Mouse (Mus musculus) midbrain, postnatal 0 days (tissue): ENCODE data around the gene Brinp2. TPM values are rescaled to one million over a fixed set of nuclear protein-coding genes. Genes with fewer than 3 reads are reported as not detected.

ENCODE experiments used
- ATAC-seq: fragments of 200-750 bp; cut with Nextera tagmentation; 2 replicates; pipeline ENCODE4 v1.8.0; 2017; ENCODE audit warnings: moderate number of reproducible peaks, mild to moderate bottlenecking, moderate TSS enrichment, moderate library complexity; ENCODE audit not compliant: low FRiP score
- DNase-seq: peaks from one replicate; pipeline ENCODE4 v3.0.0-alpha.2; 2015; ENCODE audit warnings: low spot score
- H3K27ac ChIP-seq: fragments of 300-500 bp; sonication (generic); 2 replicates; pipeline ENCODE4 v1.5.1; 2014; ENCODE audit warnings: low read depth, mild to moderate bottlenecking, low read length, mixed read lengths
- H3K27me3 ChIP-seq: fragments of 300-500 bp; sonication (generic); 2 replicates; pipeline ENCODE4 v1.6.1; 2014; ENCODE audit warnings: low read length, control low read depth, mixed read lengths; ENCODE audit not compliant: insufficient read depth
- H3K36me3 ChIP-seq: fragments of 300-500 bp; sonication (generic); 2 replicates; pipeline ENCODE4 v1.6.1; 2014; ENCODE audit warnings: low read length, control low read depth, mixed read lengths; ENCODE audit not compliant: insufficient read depth
- H3K4me1 ChIP-seq: fragments of 300-500 bp; sonication (generic); 2 replicates; pipeline ENCODE4 v1.6.1; 2014; ENCODE audit warnings: mild to moderate bottlenecking, control low read depth, antibody characterized with exemption, low read length, mixed read lengths; ENCODE audit not compliant: insufficient read depth
- H3K4me2 ChIP-seq: fragments of 300-500 bp; sonication (generic); 2 replicates; pipeline ENCODE4 v1.6.1; 2014; ENCODE audit warnings: low read depth, mild to moderate bottlenecking, low read length, mixed read lengths; ENCODE audit not compliant: poor library complexity, severe bottlenecking
- H3K4me3 ChIP-seq: fragments of 300-500 bp; sonication (generic); 2 replicates; pipeline ENCODE4 v1.5.1; 2014; ENCODE audit warnings: low read depth, mild to moderate bottlenecking, low read length, moderate library complexity
- H3K9ac ChIP-seq: fragments of 300-500 bp; sonication (generic); replicated peaks from 2 replicates; pipeline ENCODE4 v1.6.1; 2014; ENCODE audit warnings: mild to moderate bottlenecking, low read length, moderate library complexity, mixed read lengths; ENCODE audit not compliant: poor library complexity, severe bottlenecking
- H3K9me3 ChIP-seq: fragments of 300-500 bp; sonication (generic); 2 replicates; pipeline ENCODE4 v1.6.1; 2016; ENCODE audit warnings: low read length, control low read depth
- CTCF ChIP-seq: IDR thresholded peaks from 2 replicates; pipeline ENCODE4 v1.5.1; 2016; ENCODE audit warnings: antibody characterized with exemption, mild to moderate bottlenecking
- WGBS: fragments of 180-500 bp; shearing (Covaris S2); extraction: QIAGEN DNeasy Blood & Tissue Kit; methylation state at CpG from one replicate; pipeline ENCODE4 v1.1.7; 2014; 5-methylcytosine and 5-hydroxymethylcytosine counted together
- polyA plus RNA-seq: library from polyadenylated mRNA; unstranded; fragments of >200 nt; fragmentation: Nextera tagmentation; extraction: Ambion mirVana; gene quantifications from 2 replicates; pipeline ENCODE4 v1.2.1, GENCODE M21; 2015
- total RNA-seq: library from RNA; depleted of rRNA; stranded (reverse); fragments of >200 nt; gene quantifications from 2 replicates; pipeline ENCODE4 v1.2.3, GENCODE M21; 2014

Gene Brinp2
- total and polyA plus RNA-seq, 2 experiments from 2014 or later, result 41.0 to 67.0 TPM

DNA sequence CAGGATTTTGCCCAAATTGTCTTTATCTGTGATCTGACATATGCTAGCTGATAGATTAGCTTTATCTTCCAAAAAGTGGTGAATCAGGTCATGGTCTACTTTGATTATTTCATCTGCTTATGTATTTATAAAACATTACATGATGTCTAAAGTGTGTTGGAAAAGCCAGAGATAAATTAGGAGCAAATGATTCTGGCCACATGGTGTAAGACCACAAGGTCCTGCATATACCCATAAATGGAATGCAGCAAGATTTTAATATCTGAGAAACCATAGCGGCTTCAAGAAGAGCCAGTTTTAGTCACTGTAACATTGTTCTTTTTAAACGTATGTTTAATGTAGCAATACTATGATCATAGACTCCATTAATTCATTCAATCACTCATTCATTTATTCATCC, 29.2 kb upstream of the Brinp2 start:
- no peak for TF ChIP-seq CTCF
- Histone ChIP-seq H3K4me1 (0 out of 2 replicates have a peak, but pooled peaks cover 2% of the 10 kb centered on the region), H3K27me3 (no peaks in the 10 kb centered on the region), H3K36me3 (peaks cover 12% of the 10 kb centered on the region; the same call in 1 of the 2 replicates), H3K27ac (no peak overlapping the region), H3K4me2 (no peak overlapping the region), H3K9me3 (no peaks in the 10 kb centered on the region), H3K9ac (no peak overlapping the region), H3K4me3 (no peak overlapping the region)
- DNase-seq (no peak), ATAC-seq (no peak)
- 98% methylated on average over 2 of the region's 2 CpGs for WGBS

DNA sequence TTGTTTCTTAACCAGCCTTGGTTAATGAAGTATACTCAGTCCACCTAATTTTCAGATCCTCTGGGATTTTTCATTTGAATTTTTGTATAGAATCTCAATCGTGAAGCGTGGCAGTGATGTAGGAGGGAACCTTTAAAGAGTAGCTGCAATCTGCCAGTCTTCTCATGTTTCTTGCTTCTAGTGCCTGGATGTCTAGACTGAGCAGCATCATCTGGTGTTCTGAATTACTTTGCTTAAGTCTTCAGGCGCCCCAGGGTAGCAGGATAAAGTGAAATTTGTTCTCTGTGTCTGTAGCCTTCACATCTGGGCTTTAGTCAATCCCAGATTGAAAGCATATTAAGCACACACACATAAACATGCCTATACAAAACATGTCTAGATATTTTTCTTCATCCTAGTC, 27.1 kb upstream of the Brinp2 start:
- 86% methylated on average over 3 of the region's 3 CpGs for WGBS
- no peak overlapping the region for H3K4me3 ChIP-seq
- H3K4me2 ChIP-seq, result no peak overlapping the region
- no peak overlapping the region for H3K9ac ChIP-seq
- H3K36me3 ChIP-seq, result peaks cover 12% of the 10 kb centered on the region; the same call in 1 of the 2 replicates
- DNase-seq, result no peak
- no peaks in the 10 kb centered on the region for H3K9me3 ChIP-seq
- no peak for ATAC-seq
- H3K27me3 ChIP-seq, result no peaks in the 10 kb centered on the region
- H3K27ac ChIP-seq, result no peak overlapping the region
- TF ChIP-seq CTCF, result no peak
- no peaks in the 10 kb centered on the region for H3K4me1 ChIP-seq

DNA sequence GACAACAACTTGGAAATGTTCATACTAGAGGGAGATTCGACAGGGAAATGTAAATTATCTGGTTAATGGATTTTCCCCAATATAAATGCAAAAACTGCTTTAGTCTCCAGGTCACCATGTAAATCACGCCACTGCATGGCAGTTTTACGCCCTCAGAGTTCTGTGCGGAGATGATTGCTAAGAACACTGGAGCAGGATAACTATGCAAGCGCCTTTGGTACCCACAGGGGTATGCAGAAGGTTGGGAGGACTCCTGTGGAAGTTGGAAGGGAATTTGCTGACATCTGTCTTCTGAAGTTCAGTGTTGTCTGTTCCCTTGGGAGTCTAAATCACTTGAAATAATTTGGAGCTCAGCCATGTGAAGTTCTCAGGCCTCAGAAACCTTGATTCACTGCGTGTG, 26.2 kb upstream of the Brinp2 start:
- no peaks in the 10 kb centered on the region for H3K9me3 ChIP-seq
- WGBS, result 75% methylated on average over 6 of the region's 6 CpGs
- ATAC-seq, result no peak

DNA sequence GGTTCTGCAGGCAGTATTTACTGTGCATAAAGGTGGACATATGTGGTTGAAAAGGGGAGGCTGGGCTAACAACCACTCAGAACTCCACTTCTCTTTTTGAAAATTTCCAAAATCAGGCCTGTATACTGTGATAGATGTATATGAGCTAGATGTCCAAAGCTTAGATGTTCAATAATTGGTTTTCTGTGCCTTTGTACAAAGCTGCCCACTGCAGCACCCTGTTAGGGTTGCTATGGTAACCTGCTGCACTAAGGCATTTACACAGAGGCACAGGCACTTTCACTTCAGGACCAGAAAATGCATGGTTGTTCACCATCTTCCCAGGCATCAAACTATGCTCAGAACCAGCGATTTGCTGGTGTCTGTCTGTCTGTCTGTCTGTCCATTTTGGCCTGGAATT, 8.3 kb upstream of the Brinp2 start:
- no peaks in the 10 kb centered on the region for H3K9me3 ChIP-seq
- H3K4me3 ChIP-seq, result peak overlapping the region; percentile 57
- 20% methylated on average over 1 of the region's 1 CpGs for WGBS
- TF ChIP-seq CTCF, result no peak
- DNase-seq (peak; percentile 79), ATAC-seq (peak; percentile 42; the same call in 1 of the 2 replicates)
- peaks cover 7% of the 10 kb centered on the region for H3K4me1 ChIP-seq
- no peaks in the 10 kb centered on the region for H3K27me3 ChIP-seq
- peak overlapping the region; percentile 2; the same call in 1 of the 2 replicates for H3K9ac ChIP-seq
- H3K36me3 ChIP-seq, result no peaks in the 10 kb centered on the region
- peak overlapping the region; percentile 13; the same call in 1 of the 2 replicates for H3K27ac ChIP-seq
- peak overlapping the region; percentile 74 for H3K4me2 ChIP-seq

More for the DNA sequence above, 26.2 kb upstream of the Brinp2 start:
- Histone ChIP-seq H3K4me3 (no peak overlapping the region), H3K4me1 (no peaks in the 10 kb centered on the region), H3K36me3 (peaks cover 9% of the 10 kb centered on the region; the same call in 1 of the 2 replicates), H3K27me3 (no peaks in the 10 kb centered on the region), H3K9ac (no peak overlapping the region), H3K4me2 (no peak overlapping the region), H3K27ac (no peak overlapping the region)
- TF ChIP-seq CTCF, result no peak
- peak; percentile 44 for DNase-seq

DNA sequence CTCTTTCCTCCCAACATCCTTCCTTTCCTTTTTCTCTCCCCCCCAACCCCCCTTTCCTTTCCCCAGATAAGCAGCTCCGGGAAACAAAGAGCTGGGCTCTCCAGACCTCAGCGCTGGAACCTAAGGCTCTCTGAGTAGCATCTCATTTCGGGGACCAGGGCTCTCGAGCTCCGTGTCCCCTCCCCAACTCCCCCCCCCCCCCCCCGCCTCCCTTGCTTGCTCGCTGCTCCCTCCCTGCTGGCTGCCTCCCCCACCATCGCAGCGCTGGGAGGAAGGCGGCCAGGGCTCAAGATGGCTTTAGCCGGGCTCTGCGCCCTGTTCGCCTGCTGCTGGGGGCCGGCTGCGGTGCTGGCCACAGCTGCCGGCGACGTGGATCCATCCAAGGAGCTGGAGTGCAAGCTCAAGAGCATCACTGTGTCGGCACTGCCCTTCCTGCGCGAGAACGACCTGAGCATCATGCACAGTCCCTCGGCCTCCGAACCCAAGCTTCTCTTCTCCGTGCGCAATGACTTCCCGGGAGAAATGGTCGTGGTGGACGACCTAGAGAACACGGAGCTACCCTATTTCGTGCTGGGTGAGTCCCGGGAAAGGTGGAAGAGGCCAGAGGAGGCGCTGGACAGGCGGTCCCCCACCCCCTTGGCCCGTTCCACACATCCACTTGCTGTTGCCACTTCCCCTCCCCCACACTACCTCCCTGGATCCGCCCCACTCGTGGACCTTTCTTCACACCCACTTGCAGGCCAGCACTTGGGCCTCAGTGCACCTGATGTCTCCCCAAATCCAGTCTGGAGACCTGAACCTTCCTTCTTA, 6.4 kb upstream of the Brinp2 start:
- peak overlapping the region; percentile 57 for H3K4me3 ChIP-seq
- peaks cover 7% of the 10 kb centered on the region for H3K4me1 ChIP-seq
- H3K9ac ChIP-seq, result peak overlapping the region; percentile 89
- no peaks in the 10 kb centered on the region for H3K27me3 ChIP-seq
- ATAC-seq (peak; percentile 85), DNase-seq (peak; percentile 73)
- WGBS, result under 1% methylated on average over 33 of the region's 37 CpGs
- no peaks in the 10 kb centered on the region for H3K36me3 ChIP-seq
- peak overlapping the region; percentile 97 for H3K27ac ChIP-seq
- H3K9me3 ChIP-seq, result no peaks in the 10 kb centered on the region
- peak overlapping the region; percentile 74 for H3K4me2 ChIP-seq
- TF ChIP-seq CTCF, result no peak

DNA sequence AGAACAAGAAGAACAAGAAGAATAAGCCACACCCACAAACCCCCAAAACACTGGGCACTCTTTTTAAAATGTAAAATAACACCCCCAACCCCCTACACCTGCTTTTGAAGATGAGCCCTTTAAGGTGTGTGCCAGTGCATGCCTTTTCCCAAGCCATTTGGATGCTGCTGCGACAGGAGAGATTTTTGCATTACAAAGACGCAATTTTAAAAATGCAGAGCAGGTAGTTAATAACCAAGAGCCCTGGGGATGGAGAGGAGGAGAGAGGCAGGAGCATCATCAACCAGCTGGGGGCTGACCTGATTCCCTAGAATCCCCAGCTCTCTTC, 5.8 kb upstream of the Brinp2 start, which contains the start of gene Astn1:
Gene Astn1 (plus strand): TSS at position 310 of the 328 bp plus-strand sequence.
- ATAC-seq (no peak; the same call in 1 of the 2 replicates), DNase-seq (no peak)
- Histone ChIP-seq H3K9me3 (no peaks in the 10 kb centered on the region), H3K27me3 (no peaks in the 10 kb centered on the region), H3K4me1 (peaks cover 7% of the 10 kb centered on the region), H3K9ac (peak within 1 kb of the TSS; percentile 89), H3K36me3 (no peaks in the 10 kb centered on the region), H3K4me2 (peak within 1 kb of the TSS; percentile 74), H3K27ac (peak within 1 kb of the TSS; percentile 97), H3K4me3 (peak within 1 kb of the TSS; percentile 57)
- TF ChIP-seq CTCF, result no peak; the same call in 1 of the 2 replicates
- WGBS, result 0% methylated on average over 2 of the region's 2 CpGs
